Mouse (Mus musculus) ovary, postnatal 36 days (tissue): ENCODE data around the gene Filip1l.

Experiments used
- DNase-seq: peaks from one replicate; pipeline ENCODE4 v3.0.0; 2022; ENCODE audit warnings: low spot score, mixed read lengths

Gene Filip1l

DNA sequence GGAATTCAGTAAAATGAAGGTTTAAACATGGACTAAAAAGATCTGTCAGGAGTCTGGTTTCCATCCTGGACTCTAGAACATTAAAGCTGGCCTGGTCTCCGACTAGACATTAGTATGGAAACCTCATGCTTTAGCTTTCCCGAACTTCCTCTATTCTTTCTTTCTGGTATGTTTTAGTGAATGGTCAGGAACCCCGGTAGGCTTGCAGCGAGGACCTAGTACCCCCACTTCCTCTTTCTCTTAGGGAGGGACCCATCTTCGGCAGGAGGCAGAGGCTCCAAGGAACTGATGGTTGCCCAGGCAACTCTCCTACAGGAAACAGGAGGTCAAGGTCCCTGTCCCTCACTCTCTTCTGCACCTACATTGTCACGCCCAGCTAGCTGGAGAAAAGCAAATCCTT, 43.4 kb downstream of the Filip1l start:
- no peak for DNase-seq

DNA sequence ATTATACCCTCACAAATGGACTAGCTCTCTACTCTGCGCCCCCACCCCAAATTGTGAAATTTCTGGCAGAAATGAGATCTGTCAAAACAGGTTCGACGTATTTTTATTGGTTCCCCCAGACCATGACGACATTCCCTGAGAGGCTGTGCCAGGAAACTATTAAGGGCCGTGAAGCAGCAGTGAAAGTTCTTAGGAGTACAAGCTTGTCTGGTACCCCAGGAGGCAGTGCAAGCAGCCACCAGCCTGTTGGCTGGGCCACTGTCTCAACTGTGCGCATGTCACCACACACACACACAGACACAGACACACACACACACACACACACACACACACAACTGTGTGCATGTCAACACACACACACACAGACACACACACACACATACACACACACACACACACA, 45.0 kb downstream of the Filip1l start:
- DNase-seq, result no peak

DNA sequence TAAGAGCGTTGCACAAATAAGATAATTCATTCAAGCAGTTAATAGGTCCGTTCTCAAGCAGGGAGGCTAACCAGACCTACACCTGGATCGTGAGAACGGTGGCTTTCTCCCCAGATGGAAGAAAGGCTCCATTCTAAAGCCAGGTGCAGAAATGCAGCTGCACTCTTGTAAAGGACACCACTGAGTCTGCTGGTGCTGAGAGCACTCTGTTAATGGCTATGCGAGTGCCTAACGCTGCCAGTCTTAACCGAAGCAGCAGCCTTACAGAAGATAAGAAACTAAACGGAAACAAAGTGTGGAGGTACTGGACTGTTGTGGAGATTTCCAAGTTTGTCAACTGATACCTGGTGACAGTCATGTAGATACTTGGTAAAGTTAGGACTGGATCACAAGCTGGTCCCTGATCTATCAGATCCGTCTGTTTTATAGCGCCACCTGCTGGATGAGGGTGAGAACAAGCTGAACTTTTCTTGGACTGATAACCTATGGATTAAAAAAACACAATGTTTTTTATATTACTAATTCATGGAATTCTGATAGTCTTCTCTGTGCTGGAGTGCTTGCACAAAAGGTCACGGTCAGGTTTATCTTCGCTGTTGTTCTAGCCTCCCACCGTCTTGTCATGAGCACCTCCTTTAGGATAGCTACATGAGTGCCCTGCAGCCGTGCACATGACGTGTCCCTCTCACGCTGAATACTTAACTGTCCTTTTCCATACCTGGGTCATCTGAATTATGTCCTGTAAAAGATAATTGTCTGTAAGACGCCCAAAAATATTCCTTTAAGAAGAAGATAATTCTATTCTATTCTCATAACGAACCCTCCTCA, 45.7 kb downstream of the Filip1l start:
- DNase-seq, result peak; percentile 41

DNA sequence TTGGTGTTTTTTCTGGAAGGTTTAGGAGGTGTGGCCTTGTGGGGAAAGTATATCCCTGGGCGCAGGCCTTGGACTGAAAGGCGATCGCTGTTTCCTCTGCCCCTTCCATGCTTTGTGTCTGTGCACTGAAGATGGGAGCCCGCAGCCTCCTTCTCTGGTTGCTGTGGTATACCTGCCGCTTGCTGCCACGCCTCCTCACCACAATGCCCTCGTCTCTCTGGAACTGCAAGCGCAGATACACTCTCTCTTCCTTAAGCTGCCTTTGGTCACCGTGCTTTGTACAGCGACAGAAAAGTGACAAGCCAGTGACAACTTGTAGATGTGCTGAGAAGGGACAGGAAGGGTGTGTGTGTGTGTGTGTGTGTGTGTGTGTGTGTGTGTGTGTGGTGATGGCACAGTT, 46.7 kb downstream of the Filip1l start:
- no peak for DNase-seq

DNA sequence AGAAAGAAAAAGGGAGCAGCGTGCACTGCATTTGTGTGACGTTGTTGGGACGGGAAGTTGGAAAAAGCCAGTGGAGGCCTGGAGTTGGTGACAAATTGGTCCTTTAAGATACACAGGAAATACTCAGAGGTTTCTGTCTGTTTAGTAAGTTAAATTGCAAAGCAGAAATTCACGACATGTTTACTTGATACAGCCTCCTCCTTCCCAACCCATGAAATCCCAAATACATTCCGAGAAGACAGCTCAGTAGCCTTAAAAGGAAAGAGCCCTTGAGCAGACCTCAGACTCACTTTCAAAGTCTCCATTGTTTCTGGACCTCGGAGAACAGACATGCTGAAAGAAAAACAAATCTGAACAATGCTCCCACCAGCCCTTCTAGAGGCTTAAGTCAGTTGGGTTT, 48.8 kb downstream of the Filip1l start:
- DNase-seq, result no peak

DNA sequence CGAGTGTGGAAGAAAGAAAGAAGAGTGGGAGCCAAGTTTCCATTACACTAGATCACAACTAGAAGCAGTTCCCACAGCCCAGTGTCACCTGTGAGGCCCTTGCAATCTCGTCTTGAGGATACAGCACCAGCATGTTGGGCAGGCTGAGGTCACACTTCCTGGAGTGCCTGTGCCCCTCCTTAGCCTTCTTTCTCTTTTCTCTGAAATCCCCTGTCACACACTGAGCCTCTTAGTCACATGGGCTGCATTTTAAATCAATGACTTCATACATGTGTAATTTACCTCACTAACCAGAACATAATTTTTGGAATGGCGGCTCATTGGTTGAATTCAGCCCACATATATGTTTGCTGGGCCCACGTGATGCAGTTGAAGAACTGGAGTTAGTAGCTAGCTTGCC, 50.0 kb downstream of the Filip1l start:
- DNase-seq, result no peak

DNA sequence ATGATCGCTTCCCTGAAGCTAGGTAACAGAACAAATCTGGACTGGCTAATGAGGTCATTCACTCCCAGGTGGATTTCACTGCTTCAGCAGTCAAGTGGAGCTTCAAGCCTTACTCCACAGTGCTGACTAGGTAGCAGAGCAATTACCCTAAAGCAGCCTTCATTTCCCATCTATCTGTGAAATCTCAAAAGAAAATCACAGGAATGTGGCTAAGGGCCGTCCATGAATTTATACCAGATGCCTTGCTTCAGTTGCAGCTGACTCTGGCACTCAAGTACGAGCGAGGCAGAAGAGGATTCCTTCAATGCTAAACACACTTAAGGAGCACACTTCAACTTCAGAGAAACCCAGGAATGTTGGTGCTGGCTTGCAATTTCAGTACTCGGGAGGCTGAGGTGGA, 50.9 kb downstream of the Filip1l start:
- no peak for DNase-seq

DNA sequence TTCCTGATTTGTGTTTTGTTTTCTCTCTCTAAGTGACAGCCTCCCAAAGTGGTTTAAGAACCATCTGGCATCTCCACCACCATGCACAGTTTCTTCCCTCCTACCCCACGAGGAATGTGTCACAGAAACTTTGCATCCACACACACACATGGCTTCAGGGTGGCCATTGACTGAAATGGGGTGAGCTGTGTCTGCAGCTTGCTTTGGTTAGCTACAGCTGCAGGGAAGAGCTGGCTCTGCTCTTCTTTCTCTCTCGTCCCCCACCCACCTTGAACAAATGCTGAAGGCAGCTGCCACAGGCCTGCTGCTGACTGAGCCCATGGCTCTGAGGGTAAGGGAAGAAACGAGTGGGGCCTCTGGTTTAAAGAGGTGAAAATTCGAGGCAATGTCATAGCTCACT, 59.9 kb downstream of the Filip1l start:
- no peak for DNase-seq

DNA sequence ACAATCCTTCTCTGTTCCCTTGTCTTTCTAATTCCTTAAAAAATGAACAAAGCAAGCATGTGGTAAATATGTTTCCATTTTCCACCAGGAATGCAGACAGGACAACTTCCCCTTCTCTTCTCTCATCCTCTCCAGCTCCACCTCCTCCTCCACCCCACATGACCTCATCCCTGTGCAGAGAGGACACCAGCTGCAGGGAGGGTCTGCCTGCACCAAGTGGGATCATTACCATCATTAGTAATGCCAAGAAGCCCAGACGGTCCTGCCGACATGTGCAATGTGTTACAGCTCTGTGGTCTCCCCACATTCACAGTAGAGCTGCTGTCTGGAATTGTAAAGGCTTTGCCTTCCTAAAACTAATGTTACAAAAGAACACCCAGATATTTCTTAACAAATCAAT, 63.2 kb downstream of the Filip1l start:
- DNase-seq, result no peak

DNA sequence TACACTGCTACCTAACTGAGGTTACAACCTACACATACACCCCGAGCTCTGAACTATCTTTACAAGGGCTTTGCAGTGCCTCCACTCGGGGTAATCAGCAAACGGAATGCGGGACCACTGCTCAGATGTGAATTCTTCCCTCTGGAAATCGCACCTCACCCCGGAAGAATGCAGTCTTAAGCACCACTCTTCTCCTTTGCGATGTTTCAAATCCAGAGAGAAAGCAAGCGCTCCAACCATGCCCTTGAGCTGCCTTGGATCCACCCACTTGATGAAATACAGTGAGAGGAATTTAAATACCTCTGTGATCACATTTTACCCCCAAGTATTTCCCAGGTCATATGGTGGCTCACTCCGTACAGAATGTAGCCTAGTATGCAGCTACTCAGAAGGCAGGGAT, 64.1 kb downstream of the Filip1l start:
- DNase-seq, result no peak

DNA sequence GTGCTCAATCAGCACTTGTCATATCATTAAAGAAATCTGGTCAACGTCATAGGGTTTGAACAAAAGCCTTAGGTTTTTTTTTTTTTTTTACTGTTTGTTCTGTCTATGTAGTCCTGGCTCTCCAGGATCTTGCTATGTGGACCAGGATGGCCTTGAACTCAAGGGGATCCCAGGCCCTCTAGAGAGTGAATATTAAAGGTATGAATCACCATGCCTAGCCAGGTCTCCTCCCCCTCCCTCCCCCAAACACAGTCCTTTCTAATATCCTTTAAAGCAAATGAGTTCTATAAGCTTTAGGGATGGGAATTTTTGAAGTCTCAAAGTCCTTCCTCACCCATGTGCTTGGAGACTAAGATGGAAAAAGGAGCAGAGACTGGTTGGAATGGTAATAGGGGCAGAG, 65.1 kb downstream of the Filip1l start:
- DNase-seq, result no peak

DNA sequence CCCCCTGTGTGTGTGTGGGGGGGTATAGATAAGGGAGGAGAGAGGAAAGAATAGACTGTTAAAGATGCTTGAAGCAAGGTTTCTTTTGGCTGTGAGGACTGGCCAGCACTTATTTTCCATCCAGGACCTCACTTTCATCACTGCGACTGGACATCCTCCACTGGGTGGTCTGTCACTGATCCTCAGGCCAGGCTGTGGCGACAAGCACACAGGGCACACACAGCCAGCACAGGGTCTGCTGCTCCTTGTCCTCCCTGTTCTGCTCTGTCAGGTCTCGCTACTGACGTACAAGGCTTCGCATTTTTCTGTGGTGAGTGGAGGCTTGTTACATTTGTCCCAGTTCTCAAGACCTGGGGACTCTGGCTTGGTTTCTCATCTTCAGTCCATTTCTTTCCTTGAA, 66.4 kb downstream of the Filip1l start:
- no peak for DNase-seq

DNA sequence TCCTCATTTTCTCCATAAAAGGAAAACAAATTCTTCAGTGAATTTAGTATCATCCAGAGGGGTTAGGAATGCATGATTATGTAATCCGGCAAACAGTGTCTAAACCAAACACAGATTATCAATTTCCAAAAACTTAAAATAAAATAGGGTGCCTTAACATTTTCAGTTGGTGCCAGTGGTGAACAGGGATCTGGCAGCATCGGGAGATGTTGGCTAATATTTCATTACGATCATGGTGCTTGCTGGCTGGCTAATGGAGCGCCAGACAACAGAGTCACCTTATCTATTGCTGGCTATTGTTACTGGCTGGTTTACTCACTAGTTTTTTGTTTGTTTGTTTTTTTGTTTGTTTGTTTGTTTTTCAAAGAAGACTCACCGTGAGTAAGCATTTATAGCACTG, 67.0 kb downstream of the Filip1l start:
- DNase-seq, result no peak

DNA sequence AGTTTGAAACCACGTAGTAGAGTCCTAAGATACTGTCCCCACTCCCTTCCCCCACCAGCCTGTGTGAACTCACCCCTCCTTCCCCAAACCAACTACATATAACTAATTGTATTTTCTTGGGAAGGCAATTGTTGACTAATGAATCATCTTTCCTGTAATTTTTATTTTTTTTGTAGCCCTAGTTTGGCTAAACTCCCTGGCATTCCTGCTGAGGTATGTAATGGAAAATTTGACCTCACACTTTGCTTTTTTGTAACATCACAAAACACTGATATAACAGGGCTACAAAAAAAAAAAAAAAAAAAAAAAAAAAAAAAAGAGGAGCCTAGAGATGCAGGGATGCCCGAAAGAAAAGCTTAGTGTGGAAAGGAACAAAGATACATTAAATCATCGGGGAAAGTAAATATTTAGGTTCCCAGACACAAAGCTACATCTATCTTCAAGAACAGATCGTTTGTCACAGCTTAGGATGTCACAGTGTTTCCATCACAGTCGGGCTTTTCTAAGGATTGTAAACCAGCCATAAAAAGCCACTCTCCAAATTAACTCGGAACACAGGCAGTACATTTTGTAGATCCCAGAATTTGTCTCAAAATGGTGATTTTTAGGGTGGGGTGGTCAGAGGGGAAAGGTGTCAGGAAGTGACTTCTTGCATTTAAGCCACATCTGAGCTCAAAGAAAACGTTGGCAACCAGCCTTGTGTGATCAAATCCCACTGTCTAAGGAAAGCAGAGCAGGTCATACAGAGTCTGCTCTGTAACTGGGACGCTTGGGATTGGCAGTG, 68.1 kb downstream of the Filip1l start:
- no peak for DNase-seq

DNA sequence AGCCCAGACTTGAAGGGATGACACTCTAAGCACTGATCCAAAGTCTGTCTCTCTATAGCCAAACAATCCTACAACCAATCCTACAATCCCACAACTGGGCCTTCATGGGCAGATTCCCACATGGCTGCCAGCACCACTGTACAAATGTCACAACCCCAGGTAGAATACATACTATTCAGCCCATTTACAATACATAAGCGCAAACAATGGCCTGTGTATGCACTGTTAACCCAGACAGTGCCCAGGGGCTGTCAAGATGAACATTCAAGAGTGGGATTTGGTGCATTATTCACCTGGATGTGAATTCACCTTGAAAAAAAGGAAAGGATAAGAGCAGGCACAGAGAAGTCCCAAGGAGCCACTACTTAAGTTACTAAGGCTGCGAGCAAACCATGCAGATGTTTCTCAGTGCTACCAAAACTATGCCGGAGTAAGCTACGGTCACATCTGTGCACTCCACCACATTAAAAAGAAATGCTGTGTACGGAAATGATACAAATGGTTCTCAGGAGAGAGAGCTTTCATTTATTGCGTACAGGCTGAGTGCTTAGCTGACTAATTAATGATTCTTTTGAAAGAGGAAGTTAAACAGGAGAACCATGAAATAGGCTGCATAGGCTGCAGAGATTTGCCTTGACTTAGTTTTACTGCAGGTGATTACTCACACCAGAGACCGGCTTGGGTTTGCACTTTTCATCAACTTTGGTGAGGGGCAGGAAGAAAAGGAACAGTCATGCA, 69.0 kb downstream of the Filip1l start:
- no peak for DNase-seq

DNA sequence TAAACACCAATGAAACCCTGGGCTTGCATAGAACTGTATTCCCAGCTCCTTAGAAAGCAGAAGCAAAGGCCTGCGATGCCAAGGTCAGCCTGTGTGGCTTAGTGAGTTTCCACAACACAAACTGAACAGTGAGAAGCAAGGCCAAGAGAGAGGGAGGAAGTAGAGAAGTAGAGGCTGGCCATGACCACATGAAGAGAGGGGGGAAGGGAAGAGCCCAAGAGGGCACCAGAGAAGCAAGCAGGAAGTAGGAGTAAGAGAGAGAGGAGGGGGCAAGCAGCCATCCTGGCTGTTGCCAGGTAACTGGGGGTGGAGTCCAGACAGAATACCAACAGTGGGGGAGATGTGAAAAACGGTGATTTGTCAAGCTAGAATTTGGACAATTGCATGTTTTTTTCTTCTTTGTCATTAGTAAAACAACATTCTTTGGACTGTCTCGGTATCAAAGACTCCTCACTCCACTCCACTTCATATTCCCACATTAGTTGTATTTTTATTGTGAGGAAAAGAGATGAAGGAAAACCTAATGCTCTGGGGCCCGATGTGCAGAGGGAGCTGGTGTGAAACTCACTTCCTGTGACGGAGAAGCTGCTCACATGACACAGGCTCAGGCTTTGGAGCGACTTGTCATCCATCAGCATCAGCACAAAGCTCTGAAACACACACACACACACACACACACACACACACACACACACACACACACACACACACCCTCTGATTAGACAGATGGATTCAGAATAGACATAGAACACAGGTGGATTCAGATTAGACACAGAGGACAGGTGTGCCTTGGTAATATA, 70.3 kb downstream of the Filip1l start:
- DNase-seq, result peak; percentile 22

DNA sequence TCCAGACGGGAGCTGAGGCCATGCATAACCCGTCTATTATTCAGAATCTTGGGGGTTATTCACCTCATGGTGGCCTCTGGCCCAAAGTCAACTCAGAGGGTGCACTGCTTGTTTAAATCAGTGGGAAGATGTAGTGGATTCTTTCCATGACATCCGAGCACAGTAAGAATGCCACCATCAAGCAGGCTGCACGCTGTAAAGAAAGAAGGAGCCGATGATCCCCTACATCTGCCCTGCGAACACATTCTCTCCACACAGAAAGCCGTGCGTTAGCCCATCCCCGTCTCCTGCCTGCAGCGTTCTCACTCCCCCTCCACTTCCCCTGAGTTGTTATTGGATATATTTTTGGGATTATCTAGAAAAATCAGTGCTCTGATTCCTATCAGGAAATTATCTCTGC, 73.8 kb downstream of the Filip1l start:
- no peak for DNase-seq

DNA sequence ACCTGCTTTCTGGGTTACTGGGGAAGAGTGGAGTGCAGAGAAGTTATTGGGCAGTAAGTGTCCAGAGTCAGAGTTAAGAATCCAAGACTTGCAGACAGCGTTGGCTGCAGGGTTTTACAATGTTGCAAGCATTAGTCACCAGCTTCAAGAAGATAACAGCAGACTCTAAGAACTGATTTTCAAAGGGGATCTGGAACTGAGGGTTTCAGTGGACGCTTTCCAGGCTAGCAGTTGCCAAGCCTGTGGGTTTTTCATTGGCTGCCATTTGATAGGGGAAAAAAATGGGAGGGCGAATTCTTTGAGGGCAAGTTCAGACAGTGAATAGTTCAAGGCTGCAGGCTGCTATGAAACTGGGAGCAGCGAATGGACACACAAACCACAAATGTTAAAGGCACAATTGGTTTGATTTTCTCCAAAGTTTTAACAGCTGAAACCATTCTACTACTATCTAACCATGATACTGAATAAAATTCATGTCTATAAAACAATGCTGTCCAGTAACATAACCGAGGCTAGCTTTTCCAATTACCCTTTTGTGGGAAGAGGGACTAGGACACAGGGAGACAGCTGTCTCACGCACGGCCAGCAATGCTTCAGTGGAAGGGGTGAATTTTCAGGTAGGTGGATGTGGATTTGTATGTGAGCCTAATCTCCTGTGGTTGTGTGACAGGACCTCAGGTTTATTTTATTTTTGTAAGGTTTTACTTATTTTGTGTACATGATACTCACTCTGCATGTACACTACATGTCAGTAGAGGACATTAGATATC, 74.8 kb downstream of the Filip1l start:
- peak; percentile 46 for DNase-seq

DNA sequence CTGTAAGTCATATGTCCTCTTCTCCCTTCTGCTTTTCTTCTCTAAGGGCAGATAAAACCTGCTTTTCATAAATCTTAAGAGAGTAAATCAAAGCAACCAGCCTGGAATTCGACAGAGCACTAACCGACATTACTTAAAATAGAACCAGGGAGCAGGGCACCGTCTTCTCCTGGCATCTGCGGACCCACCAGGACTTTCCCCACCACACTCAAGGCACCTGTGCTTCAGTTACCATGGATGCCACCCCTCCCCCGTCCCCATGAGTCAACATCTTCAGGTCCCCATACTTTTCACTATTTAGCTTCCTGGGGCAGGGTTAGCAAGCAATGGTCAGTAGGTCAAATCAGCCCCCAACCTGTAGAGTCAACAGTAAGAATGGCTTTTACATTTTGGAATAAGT, 76.1 kb downstream of the Filip1l start:
- no peak for DNase-seq

DNA sequence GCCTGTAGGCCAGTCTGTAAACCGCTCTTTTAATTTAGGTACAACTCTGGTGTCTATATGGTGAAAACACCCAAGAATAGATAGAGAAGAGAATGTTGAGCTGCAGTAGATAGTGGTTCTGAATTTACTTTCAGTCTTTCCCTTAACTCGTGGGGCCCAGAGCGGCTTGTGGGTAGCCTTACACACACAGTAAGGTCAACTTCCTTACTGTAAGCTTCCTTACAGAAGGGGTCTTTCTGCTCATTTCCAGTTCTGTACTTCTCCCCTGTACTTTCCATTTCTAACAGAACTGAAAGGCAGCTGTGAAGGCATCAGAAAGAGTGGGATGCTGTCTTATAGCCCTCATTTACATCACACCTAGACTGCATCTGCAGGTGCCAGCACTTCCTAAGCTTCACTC, 78.4 kb downstream of the Filip1l start:
- DNase-seq, result no peak

DNA sequence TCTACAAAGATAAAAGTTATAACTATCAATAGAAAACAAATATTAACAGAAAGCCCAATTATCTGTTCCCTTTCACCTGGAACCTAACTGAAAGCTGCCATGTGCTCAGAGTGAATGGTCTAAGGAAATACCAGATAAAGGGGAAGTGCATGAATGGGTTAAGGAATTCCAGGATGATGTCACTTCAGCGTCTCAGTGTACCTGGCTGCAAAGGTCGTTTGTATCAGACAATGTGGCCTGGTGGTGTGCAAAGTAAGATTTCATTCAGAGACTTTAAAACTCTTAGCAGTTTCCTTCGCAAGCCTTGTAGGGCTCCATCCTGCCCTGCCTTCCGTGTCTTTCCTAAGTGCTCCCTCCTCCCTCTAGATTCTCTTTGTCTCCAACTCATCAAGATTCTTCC, 80.3 kb downstream of the Filip1l start:
- no peak for DNase-seq
